Mouse (Mus musculus) ovary, postnatal 14 days (tissue): Measurements from ENCODE around the gene Nlrp2.

ENCODE experiments used
- DNase-seq: peaks from one replicate; pipeline ENCODE4 v3.0.0; 2022; ENCODE audit warnings: low spot score

The Nlrp2 gene

GRCm38 (mm10) chr7:5350935-5351334, at the start of gene Nlrp2:
Nlrp2 (minus strand) TSS chr7:5351035.
- DNase-seq, result no peak

GRCm38 (mm10) chr7:5366724-5367123, 15.9 kb upstream of the Nlrp2 start:
- no peak for DNase-seq

DNA sequence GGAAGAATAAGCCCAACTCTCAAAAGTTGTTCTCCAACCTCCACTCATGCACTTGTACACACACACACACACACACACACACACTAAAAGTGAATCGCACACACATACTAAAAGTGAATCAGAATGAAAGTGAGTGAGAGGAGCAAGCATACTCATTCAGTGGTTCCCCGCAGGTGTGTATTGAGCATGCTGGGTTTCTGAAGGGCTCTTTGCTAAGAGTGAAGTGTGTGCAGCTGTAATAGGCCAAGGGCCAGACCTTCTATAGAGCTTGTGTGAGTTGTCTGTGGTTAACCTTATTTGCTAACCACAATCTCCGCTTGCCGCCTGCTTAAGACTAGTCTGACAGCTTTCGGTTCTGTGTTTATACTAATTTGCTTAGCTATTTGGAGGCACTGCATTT, 12.8 kb upstream of the Nlrp2 start:
- no peak for DNase-seq

DNA sequence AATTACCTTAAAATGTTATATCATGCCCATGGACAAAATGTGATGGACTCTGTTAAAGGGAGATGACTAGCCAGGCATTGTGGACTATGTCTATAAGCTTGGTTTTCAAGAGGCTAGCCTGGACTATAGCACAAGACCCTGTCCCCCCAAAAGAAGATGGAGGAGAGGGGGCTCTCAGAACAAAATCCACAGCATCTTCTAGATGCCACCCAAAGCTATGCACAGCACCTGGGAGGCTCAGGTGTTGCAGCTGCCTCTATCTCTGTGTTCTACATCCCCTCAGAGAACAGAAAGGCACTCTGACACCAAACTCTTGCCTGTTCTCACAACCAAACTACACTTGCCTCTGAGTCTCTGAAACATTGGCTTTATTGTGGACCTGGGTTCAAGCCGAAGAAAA, 598 bp downstream of the Nlrp2 start, which contains the start of gene Gm5065:
Gm5065 (plus strand) TSS at position 301 of the 400 bp plus-strand sequence.
- DNase-seq, result no peak

GRCm38 (mm10) chr7:5327511-5327910, 23.3 kb downstream of the Nlrp2 start:
- DNase-seq, result no peak

- no peak for DNase-seq
Observed at GRCm38 (mm10) chr7:5288281-5288680, 62.6 kb downstream of the Nlrp2 start.

- DNase-seq, result no peak
Observed at GRCm38 (mm10) chr7:5263051-5263450, 87.8 kb downstream of the Nlrp2 start.
